Mouse (Mus musculus): ENCODE results near the gene Optn.
"Not testable (repeated sequence)": the region's sequence is repeated elsewhere in the genome, so short reads cannot be mapped to it uniquely, and the experiment has no call there.

The Optn gene

DNA sequence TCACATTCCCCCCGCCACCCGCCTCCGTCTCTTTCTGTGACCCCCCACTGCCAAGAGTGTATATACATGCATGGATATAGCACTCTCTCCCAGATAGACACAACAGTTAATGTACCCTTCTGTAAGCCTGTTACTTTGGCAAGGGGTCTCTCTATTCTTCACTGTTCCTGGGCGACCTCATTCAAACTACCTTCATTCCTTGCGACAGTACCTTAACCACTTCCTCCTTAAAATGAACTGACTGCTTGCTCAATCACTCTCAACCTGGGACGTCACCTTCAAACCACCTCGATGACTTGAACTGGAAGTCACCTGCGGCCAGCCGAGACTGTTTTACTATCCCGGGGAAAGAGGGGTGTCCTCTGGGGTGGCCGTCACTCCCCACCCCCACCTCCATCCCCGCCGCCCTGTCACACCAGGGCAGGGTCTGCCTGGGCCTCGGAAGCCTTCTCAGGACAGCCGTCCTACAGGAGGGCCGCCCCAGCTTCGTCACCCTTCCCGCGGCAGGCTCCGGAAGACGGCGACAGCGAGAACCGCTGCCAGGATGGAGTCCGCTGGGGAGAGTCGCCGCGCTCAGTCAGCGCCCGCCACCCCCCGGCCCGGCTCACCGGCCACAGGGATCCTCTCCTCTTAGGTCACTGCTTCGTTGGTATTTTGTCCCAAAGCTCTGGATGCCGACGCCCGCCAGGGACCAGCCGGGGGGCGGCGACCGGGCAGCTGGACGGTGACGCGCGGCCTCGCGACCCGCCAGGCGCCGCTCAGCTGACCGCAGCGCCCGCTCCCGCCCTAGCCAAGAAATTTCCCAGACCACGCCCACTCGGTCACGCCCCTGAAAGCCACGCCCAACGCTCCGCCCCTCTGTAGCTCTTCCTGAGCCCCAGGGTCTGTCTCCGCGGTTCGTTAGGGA lies at the start of gene Optn:
Optn (minus strand) TSS at position 753 of the 907 bp plus-strand sequence.
- DNase-seq (ENCODE audit: low read depth, low spot score) = peak; percentile 69

GRCm38 (mm10) chr2:5112785-5113291 lies 49.0 kb upstream of the Optn start:
- DNase-seq (ENCODE audit: low read depth, low spot score) = no peak

- no peak for DNase-seq (ENCODE audit: low read depth, low spot score)
Observed at GRCm38 (mm10) chr2:5102891-5103290, 39.0 kb upstream of the Optn start.

DNA sequence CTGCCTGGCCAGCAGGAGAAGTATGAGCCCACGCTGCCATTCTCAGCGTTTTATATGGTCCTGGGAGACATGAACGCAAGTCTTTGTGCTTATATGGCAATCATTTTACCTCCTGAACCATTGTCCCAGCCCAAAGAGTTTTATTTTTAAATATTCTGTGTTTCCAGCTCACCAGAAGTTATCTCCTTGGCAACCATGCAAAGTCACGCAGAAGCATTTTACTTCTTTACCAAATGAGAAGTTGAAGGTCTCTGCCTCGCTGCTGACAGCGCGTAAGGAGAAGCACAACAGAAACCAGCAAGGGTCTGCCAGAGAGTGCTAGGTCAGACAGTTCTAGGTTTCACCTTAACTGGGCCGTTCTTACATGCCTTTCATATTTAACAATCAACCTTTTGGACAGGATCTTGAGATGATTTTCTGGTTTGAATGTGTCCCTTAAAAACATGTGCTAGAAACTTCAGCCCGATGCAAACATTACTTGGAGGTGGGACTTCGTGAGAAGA lies 37.9 kb upstream of the Optn start:
- DNase-seq (ENCODE audit: low read depth, low spot score) = no peak

- no peak for DNase-seq (ENCODE audit: low read depth, low spot score)
Observed at GRCm38 (mm10) chr2:5099176-5099575, 35.3 kb upstream of the Optn start.

- DNase-seq (ENCODE audit: low read depth, low spot score) = no peak
Observed at GRCm38 (mm10) chr2:5097786-5098445, 34.1 kb upstream of the Optn start.

GRCm38 (mm10) chr2:5095316-5095715 lies 31.5 kb upstream of the Optn start:
- DNase-seq (ENCODE audit: low read depth, low spot score) = no peak

GRCm38 (mm10) chr2:5094876-5095275 lies 31.0 kb upstream of the Optn start:
- no peak for DNase-seq (ENCODE audit: low read depth, low spot score)

DNA sequence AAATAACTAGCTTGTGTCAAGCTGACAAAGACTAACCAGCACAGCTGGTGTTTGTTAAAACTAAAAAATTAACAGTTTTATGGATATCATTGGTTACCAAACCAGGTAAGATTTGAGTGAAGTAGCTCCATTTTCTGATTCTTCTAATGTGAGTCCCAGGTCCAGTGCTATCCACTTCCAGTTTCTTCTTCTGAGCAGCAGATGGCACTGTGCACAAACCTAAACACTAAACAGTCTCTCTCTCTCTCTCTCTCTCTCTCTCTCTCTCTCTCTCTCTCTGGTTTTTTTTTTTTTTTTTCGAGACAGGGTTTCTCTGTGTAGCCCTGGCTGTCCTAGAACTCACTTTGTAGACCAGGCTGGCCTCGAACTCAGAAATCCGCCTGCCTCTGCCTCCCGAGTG lies 26.5 kb upstream of the Optn start:
- peak; percentile 61 for DNase-seq (ENCODE audit: low read depth, low spot score)

GRCm38 (mm10) chr2:5087667-5088066 lies 23.8 kb upstream of the Optn start:
- DNase-seq (ENCODE audit: low read depth, low spot score) = no peak

DNA sequence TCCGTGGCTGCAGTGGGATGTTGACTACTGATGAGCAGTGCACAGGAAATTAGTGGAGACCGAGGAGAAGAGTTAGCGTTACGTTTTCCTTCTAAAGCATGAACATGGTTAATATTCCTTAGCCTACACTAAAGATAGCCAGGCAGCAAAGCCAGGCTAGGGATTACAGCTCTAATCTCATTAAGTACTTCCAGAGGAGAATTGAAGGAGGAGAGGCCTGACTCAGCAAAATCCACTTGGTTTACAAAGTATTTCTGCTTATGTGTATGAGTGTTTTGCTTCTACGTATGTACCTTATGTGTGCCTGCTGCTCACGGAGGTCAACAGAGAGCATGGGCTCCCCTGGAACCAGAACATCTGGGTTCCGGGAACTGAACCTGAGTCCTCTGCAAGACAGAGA lies 19.9 kb upstream of the Optn start:
- no peak for DNase-seq (ENCODE audit: low read depth, low spot score)

GRCm38 (mm10) chr2:5080053-5080787 lies 16.4 kb upstream of the Optn start:
- DNase-seq (ENCODE audit: low read depth, low spot score) = peak; percentile 31

- no peak for DNase-seq (ENCODE audit: low read depth, low spot score)
Observed at GRCm38 (mm10) chr2:5077937-5078336, 14.1 kb upstream of the Optn start.

DNA sequence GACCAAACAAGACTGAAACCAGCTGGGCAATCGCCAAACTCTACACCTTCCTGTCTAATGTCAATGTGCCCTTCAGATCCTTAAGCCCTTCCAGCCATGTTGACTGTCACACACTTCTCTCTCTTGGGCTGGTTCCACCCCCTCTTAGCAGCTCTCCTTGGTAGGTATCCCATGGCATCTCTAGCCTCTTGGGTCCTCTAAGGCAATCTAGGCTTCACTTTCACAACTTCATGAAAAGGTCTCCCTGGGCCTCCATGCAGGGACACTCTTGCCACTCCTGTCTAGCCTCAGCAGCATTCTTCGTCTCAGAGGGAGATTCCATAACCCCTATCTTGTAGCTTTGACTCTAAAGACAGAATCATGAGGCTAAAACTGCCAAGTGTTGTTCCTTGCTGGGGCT lies 13.6 kb upstream of the Optn start:
- no peak for DNase-seq (ENCODE audit: low read depth, low spot score)

DNA sequence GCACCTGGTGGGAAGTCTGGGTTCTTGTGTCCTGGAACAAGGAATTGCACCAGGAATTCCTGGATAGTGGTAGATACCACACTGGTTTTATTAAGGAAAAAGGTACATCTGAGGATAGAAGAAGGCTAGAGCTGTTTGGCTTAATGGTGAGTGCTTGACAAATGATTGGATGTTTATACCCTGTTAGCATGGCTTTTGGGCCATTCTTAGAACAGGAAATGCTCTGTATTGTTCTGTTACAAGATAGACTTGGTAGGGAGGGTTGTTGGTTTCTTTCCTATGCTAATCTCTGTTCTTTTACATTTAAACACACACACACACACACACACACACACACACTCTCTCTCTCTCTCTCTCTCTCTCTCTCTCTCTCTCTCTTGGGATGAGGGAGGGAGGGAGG lies 12.0 kb upstream of the Optn start:
- no peak for DNase-seq (ENCODE audit: low read depth, low spot score)

DNA sequence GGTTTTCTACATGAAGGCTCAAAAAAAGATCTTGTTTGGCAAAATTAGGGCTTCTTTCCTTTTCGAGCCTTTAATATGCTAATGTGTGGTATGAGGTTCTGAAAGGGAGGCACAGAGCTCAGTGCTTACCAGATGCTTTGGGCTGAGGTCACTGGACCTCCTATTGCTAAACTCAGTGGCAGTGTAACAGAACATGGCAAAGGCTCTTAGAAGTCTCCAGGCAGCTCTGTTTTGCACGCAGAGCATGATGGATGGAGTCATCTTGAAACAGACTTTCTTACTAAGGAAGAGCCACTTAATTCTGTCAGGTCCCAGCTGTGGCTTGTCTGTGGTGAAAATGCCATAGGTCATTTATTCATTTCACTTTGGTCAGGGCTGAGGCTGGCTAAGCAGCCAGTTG lies 11.6 kb upstream of the Optn start:
- no peak for DNase-seq (ENCODE audit: low read depth, low spot score)

DNA sequence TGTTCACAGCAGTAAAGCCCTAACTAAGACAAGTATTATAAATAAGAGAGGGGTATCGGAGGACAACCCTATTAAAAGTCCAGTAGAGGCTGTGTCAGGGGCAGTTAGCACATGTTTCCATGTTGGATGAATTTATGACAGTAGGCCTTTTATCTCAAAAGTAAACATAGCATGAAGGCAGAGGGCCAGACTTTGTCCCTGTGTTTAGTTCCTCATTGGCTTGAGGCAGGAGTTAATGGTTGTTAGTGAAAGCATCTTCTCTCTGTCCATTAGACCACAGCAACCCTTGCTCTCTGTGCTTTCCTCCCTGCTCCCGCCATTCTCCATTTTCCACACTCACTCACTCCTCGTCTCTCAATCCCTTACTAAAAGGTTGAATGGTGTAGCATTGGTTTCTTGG lies 9.9 kb upstream of the Optn start:
- no peak for DNase-seq (ENCODE audit: low read depth, low spot score)

DNA sequence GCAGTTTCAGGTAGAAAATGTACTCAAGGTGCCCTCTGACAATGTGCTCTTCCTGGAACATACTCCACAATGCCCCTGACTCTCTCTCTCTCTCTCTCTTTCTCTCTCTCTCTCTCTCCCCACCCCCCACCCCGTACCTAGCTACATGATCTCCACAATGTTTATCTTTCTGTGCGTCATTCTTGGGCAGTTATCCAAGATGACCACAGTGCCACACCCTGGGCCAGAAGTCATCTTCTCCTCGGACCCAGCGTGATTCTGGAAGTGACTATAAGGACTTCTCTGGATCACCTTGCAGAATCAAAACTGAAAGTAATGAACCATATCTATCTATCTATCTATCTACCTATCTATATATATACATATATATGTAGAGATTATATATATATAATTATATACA lies 4.1 kb upstream of the Optn start:
- DNase-seq (ENCODE audit: low read depth, low spot score) = no peak

GRCm38 (mm10) chr2:5067254-5067653 lies 3.4 kb upstream of the Optn start:
- DNase-seq (ENCODE audit: low read depth, low spot score) = not testable (repeated sequence)

GRCm38 (mm10) chr2:5064247-5064646 lies 396 bp upstream of the Optn start:
- DNase-seq (ENCODE audit: low read depth, low spot score) = no peak

GRCm38 (mm10) chr2:5062496-5063298 lies 1.2 kb downstream of the Optn start:
- DNase-seq (ENCODE audit: low read depth, low spot score) = no peak
